ENCODE assay signal across 1 mouse cellular context in genomic region chr2:112238006-112238405, GRCm38 (mm10).
TF ChIP-seq lines count a peak whose summit lies in the region.

No protein-coding gene starts in this region.

TF ChIP-seq in CH12.LX, 34 proteins besides CTCF, POLR2A, EP300 and RAD21:
- no peak for TF ChIP-seq MAX (IDR thresholded peaks at IDR 0.05; ENCODE audit: low read length)
- TF ChIP-seq BHLHE40 (IDR thresholded peaks at IDR 0.05; ENCODE audit: low read depth, low read length) = peak; percentile 47; the same call in 1 of the 2 replicates
- TF ChIP-seq CHD2 (IDR thresholded peaks at IDR 0.05; ENCODE audit: low read length) = 0 out of 2 replicates have a peak, but pooled peaks have one; percentile 9
